Mouse (Mus musculus) midbrain, embryonic 14.5 days (tissue): ENCODE measurements around the gene Paqr6. TPM values are rescaled to one million over a fixed set of nuclear protein-coding genes. Genes with fewer than 3 reads are reported as not detected.

Source experiments
- ATAC-seq: fragments of 200-750 bp; cut with Nextera tagmentation; 2 replicates; pipeline ENCODE4 v1.8.0; 2017; ENCODE audit warnings: moderate number of reproducible peaks, moderate library complexity; ENCODE audit not compliant: low FRiP score, low TSS enrichment
- DNase-seq: peaks from one replicate; pipeline ENCODE4 v3.0.0-alpha.2; 2015
- H3K27ac ChIP-seq: fragments of 300-500 bp; sonication (generic); replicated peaks from 2 replicates; pipeline ENCODE4 v1.5.1; 2014; ENCODE audit warnings: mild to moderate bottlenecking, low read depth, low read length, moderate library complexity
- H3K27me3 ChIP-seq: fragments of 300-500 bp; sonication (generic); 2 replicates; pipeline ENCODE4 v1.6.1; 2014; ENCODE audit warnings: low read length, control low read depth, mixed read lengths; ENCODE audit not compliant: control insufficient read depth, insufficient read depth
- H3K36me3 ChIP-seq: fragments of 300-500 bp; sonication (generic); 2 replicates; pipeline ENCODE4 v1.6.1; 2014; ENCODE audit warnings: low read length, control low read depth; ENCODE audit not compliant: control insufficient read depth, insufficient read depth
- H3K4me1 ChIP-seq: fragments of 300-500 bp; sonication (generic); 2 replicates; pipeline ENCODE4 v1.6.1; 2014; ENCODE audit warnings: mild to moderate bottlenecking, antibody characterized with exemption, low read length, control low read depth; ENCODE audit not compliant: control insufficient read depth, insufficient read depth
- H3K4me2 ChIP-seq: fragments of 300-500 bp; sonication (generic); 2 replicates; pipeline ENCODE4 v1.6.1; 2014; ENCODE audit warnings: mild to moderate bottlenecking, low read length, moderate library complexity
- H3K4me3 ChIP-seq: fragments of 300-500 bp; sonication (generic); replicated peaks from 2 replicates; pipeline ENCODE4 v1.5.1; 2014; ENCODE audit warnings: low read depth, low read length
- H3K9ac ChIP-seq: fragments of 300-500 bp; sonication (generic); replicated peaks from 2 replicates; pipeline ENCODE4 v1.6.1; 2014; ENCODE audit warnings: mild to moderate bottlenecking, low read length, moderate library complexity
- H3K9me3 ChIP-seq: fragments of 300-500 bp; sonication (generic); 2 replicates; pipeline ENCODE4 v1.6.1; 2016; ENCODE audit warnings: low read length, control low read depth, mixed read lengths; ENCODE audit not compliant: control insufficient read depth
- WGBS: fragments of 180-500 bp; shearing (Covaris S2); extraction: QIAGEN DNeasy Blood & Tissue Kit; methylation state at CpG from one replicate; pipeline ENCODE4 v1.1.7; 2014; 5-methylcytosine and 5-hydroxymethylcytosine counted together
- polyA plus RNA-seq: library from polyadenylated mRNA; unstranded; fragments of >200 nt; fragmentation: Nextera tagmentation; extraction: Ambion mirVana; gene quantifications from 2 replicates; pipeline ENCODE4 v1.2.1, GENCODE M21; 2014

The Paqr6 gene
- polyA plus RNA-seq, 1 experiment from 2014 or later, result 1.6 TPM

DNA sequence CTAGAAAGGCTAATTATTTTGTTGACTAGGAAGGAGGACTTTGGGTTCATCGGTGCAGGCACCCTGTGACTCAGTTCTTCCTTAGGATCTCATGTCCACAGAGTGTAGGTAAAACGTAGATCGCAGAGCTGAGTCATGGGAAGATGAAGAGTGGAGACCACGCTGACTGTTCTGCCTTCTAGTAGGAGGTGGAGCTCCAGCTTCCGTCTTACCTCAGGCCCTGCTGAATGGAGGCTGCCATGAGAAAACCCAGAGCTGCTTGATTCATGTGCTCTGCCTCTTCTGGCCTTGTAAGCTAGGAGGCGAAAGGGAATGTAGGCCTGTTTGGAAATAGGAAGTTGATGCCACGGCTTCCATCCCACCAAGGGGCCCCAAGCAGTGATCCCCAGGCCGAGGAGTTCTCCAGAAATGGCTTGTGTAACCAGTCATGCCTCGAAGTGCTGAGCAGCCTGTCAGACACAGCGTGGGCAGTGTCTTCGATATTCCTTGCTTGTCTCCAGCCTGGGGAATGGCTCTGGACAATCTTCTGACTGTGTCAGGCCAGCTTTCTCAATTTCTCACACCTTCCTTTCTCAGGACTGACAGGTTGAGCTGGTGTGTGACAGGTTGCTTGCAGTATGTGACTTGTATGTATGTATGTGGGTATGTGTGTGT, 26.9 kb upstream of the Paqr6 start:
- Histone ChIP-seq H3K36me3 (peaks cover 14% of the 10 kb centered on the region), H3K27ac (no peak overlapping the region), H3K4me2 (peak overlapping the region; percentile 63), H3K4me1 (peaks cover 11% of the 10 kb centered on the region), H3K9ac (peak overlapping the region; percentile 26; the same call in 1 of the 2 replicates), H3K4me3 (0 out of 2 replicates have a peak overlapping the region, but pooled peaks have one; percentile 2), H3K9me3 (no peaks in the 10 kb centered on the region), H3K27me3 (no peaks in the 10 kb centered on the region)
- DNase-seq, result no peak
- WGBS, result 91% methylated on average over 11 of the region's 11 CpGs
- ATAC-seq, result no peak

DNA sequence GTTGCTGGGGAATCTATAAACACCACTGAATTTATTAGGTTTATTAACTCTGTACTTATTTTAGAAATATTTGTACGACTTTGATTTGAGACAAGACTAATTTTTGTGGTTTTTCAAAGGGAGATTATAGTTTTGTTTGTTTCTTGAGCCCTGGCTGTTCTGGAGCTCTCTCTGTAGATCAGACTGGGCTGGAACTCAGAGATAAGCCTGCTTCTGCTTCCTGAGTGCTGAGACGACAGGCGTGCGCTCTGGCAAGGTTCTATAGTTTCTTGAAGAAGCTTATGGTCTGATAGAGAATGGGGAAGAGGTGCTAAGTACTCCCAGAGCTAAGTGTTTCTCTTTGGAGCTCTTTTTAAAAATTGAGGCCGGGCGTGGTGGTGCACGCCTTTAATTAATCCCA, 26.1 kb upstream of the Paqr6 start:
- ATAC-seq (no peak), DNase-seq (no peak)
- peaks cover 11% of the 10 kb centered on the region for H3K4me1 ChIP-seq
- 97% methylated on average over 7 of the region's 7 CpGs for WGBS
- no peak overlapping the region for H3K4me2 ChIP-seq
- peaks cover 23% of the 10 kb centered on the region for H3K36me3 ChIP-seq
- H3K9me3 ChIP-seq, result no peaks in the 10 kb centered on the region
- H3K4me3 ChIP-seq, result no peak overlapping the region
- H3K9ac ChIP-seq, result no peak overlapping the region
- H3K27ac ChIP-seq, result no peak overlapping the region
- no peaks in the 10 kb centered on the region for H3K27me3 ChIP-seq

DNA sequence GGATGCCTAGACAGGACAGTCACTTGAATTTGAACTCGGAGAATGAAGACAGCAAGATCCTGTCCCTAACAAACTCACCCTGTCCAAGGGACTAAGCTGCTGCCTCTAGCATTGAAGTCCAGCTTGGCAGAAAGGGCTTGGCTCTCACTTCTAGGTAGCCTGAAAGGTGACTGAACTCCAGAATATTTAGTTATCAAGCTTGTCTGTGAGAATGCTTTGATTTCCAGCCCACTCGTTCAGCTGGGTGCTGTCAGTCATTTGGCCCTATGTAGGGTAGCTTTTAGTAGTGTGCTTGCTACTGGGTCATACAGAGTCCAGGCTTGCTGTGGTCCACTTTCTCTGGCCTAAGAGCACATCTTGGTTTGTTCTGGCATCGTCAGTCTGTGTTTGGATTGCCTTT, 25.4 kb upstream of the Paqr6 start:
- no peak overlapping the region for H3K4me2 ChIP-seq
- H3K4me3 ChIP-seq, result no peak overlapping the region
- H3K9me3 ChIP-seq, result no peaks in the 10 kb centered on the region
- H3K27me3 ChIP-seq, result no peaks in the 10 kb centered on the region
- WGBS, result 80% methylated on average over 3 of the region's 3 CpGs
- peaks cover 30% of the 10 kb centered on the region for H3K36me3 ChIP-seq
- H3K27ac ChIP-seq, result no peak overlapping the region
- peaks cover 11% of the 10 kb centered on the region for H3K4me1 ChIP-seq
- DNase-seq (no peak), ATAC-seq (no peak)
- H3K9ac ChIP-seq, result no peak overlapping the region

DNA sequence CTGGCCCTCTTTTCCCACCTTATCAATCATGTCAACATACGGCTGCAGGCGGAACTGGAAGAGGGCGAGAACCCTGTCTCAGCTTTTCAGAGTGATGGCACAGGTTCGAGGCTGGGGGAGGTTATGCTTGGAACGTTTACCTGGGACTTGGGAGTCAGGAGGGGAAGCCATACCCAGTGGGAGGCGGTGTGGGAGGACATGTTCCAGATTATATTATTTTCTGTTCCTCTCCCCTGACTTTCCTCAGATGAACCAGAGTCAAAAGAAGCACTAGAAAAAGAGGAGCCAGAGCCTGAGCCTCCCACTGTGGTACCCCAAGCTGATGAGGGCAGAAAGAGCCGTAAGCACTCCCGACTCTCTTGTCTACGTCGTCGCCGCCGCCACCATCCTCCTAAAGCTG, 13.7 kb upstream of the Paqr6 start:
- Histone ChIP-seq H3K4me2 (no peak overlapping the region), H3K9me3 (no peaks in the 10 kb centered on the region), H3K36me3 (peaks cover 100% of the 10 kb centered on the region), H3K4me3 (no peak overlapping the region), H3K9ac (no peak overlapping the region), H3K4me1 (no peaks in the 10 kb centered on the region), H3K27ac (no peak overlapping the region), H3K27me3 (no peaks in the 10 kb centered on the region)
- no peak for DNase-seq
- ATAC-seq, result no peak
- WGBS, result 94% methylated on average over 13 of the region's 13 CpGs

DNA sequence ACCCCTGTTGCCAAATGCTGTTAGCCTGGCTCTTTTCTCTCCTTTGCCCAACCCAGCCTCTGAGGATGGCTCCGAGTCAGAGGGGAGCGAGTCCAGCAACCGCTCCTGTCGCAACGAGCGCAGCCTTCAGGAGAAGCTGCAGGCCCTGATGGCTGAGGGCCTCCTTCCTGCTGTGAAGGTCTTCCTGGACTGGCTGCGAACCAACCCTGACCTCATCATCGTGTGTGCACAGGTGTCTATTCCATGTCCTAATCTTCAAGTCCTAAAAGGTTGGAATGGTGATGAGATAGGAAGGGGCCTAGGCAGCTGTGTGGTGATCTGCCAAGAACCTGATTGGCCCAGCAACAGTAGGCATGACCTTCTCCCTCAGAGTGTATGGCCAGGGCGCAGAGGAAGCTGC, 11.5 kb upstream of the Paqr6 start:
- peaks cover 100% of the 10 kb centered on the region for H3K36me3 ChIP-seq
- no peak overlapping the region for H3K27ac ChIP-seq
- ATAC-seq, result no peak
- no peaks in the 10 kb centered on the region for H3K4me1 ChIP-seq
- no peak overlapping the region for H3K4me3 ChIP-seq
- 90% methylated on average over 9 of the region's 9 CpGs for WGBS
- H3K9me3 ChIP-seq, result no peaks in the 10 kb centered on the region
- DNase-seq, result no peak
- H3K27me3 ChIP-seq, result no peaks in the 10 kb centered on the region
- no peak overlapping the region for H3K9ac ChIP-seq
- no peak overlapping the region for H3K4me2 ChIP-seq

DNA sequence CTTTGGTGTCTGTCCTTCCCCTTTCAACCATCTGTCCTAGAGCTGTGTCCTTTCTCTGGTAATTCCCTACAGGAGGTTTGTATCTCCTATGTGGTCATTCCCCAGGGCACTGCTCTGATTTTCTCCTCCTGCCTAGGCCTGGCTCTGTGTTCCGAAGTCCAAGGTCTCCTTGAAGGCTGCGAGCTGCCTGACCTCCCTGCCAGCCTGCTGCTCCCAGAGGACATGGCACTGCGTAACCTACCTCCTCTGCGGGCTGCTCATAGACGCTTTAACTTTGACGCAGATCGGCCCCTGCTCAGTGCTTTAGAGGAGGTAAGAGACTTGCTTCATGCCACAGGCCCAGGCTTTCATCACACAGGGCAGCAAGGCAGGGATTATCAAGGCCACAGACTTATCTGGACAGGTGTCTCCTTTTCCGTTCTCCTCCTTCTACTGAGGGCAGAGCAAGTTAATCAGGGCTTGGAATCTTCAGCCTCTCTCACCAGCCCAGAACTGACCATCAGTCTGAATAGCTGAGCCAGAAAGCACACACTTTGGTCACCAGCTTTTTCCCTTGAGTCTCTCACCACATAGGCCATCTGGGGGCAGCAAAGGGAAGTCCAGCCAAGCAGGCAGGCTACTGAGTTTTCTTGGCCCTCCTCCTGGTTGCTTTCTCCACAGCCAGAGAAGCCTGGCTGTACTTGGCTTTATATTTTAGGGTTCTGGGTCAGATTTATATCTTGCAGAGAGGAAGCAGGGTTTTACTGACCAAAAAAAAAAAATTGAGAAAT, 9.8 kb upstream of the Paqr6 start:
- DNase-seq (no peak), ATAC-seq (no peak)
- Histone ChIP-seq H3K9ac (no peak overlapping the region), H3K9me3 (no peaks in the 10 kb centered on the region), H3K4me1 (no peaks in the 10 kb centered on the region), H3K4me3 (no peak overlapping the region), H3K36me3 (peaks cover 100% of the 10 kb centered on the region), H3K4me2 (no peak overlapping the region), H3K27ac (no peak overlapping the region), H3K27me3 (no peaks in the 10 kb centered on the region)
- 96% methylated on average over 8 of the region's 8 CpGs for WGBS

DNA sequence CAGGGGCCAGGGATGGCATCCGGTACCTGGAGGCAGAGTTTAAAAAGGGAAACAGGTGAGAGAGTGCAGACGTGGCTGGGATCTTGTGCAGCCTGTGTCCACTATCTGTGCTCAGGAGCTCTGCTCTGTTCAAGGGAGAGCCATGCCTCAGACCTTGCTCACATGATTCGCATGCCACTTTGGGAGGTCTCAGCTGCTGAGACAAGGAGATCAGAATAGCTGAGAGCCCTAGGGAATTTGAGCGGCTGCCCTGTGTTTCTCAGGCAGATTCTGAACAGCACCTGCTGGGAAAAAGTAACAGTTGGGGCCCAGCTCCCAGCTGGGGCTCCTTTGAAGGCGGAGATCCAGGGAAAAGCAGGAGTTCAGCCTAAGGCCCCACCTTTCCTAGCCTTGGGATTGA, 4.8 kb upstream of the Paqr6 start:
- peak; percentile 4 for DNase-seq
- WGBS, result 59% methylated on average over 5 of the region's 5 CpGs
- peaks cover 85% of the 10 kb centered on the region for H3K36me3 ChIP-seq
- H3K4me1 ChIP-seq, result no peaks in the 10 kb centered on the region
- no peak overlapping the region for H3K9ac ChIP-seq
- ATAC-seq, result no peak
- no peaks in the 10 kb centered on the region for H3K9me3 ChIP-seq
- no peak overlapping the region; the same call in 1 of the 2 replicates for H3K27ac ChIP-seq
- H3K27me3 ChIP-seq, result peaks cover 4% of the 10 kb centered on the region; the same call in 1 of the 2 replicates
- no peak overlapping the region for H3K4me2 ChIP-seq
- no peak overlapping the region for H3K4me3 ChIP-seq

DNA sequence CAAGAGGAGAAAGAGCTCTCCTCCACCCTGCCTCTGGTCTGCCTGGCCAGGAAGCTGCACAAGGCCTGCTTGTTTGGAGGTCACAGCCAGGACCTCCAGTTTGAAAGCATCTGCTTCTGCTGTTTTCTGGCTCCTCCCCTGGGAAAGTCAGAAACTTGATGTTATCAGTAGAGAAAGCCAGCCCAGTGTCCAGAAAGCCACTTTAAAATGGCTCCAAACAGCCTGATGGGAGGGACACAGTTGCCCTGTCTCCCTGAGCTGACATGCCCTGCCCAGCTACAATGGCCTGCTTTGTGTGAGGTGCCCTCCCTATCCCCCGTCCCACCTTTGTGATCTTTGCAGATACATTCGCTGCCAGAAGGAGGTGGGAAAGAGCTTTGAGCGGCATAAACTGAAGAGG, 4.4 kb upstream of the Paqr6 start:
- 73% methylated on average over 3 of the region's 3 CpGs for WGBS
- Histone ChIP-seq H3K36me3 (peaks cover 81% of the 10 kb centered on the region), H3K9ac (no peak overlapping the region), H3K4me1 (no peaks in the 10 kb centered on the region), H3K4me2 (no peak overlapping the region), H3K4me3 (no peak overlapping the region), H3K9me3 (no peaks in the 10 kb centered on the region), H3K27ac (no peak overlapping the region; the same call in 1 of the 2 replicates), H3K27me3 (peaks cover 4% of the 10 kb centered on the region; the same call in 1 of the 2 replicates)
- no peak for ATAC-seq
- DNase-seq, result no peak

DNA sequence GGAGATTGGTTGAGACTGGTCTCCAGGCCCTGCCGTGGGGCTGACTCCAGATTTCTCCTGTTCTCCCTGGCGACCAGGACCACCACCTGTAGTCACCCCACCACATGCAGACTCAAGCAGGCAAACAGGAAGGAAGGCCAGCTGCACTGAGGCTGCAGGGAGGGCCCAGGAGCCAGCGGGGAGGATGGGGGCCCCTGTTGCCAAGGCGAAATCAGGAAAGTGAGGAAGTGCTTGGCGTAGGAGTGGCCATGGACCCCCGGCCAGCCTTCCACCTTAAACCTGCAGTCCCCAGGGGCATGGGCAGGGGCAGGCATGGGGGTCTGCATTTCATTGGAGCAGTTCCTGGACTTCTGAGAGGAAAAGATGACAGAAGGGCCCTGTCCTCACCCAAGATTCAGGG, 3.3 kb upstream of the Paqr6 start:
- peaks cover 5% of the 10 kb centered on the region for H3K27me3 ChIP-seq
- H3K4me1 ChIP-seq, result no peaks in the 10 kb centered on the region
- H3K4me3 ChIP-seq, result no peak overlapping the region
- no peak for ATAC-seq
- no peak for DNase-seq
- no peak overlapping the region for H3K4me2 ChIP-seq
- H3K9ac ChIP-seq, result no peak overlapping the region
- WGBS, result 87% methylated on average over 6 of the region's 6 CpGs
- no peaks in the 10 kb centered on the region for H3K9me3 ChIP-seq
- no peak overlapping the region for H3K27ac ChIP-seq
- H3K36me3 ChIP-seq, result peaks cover 70% of the 10 kb centered on the region
